Mouse (Mus musculus): ENCODE data around the gene Vma21-ps.

DNA sequence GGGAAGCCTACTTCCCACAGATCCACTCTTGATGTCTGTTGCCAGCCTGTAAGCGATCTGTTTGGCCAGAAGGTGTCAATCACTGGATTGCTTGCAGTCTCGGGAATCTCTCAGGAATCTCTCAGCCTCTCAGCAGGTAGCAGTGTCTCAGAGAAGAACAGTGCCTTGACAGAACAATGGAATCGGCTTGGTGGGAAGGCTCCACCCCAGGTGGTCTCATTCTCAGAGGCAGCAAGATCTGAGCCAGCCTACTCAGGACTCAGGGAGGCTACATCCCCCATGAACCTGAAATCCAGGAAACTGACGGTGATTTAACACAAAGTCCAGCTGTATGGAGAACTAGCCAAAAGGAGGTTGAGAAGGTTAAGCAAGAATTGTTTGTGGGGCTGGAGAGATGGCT lies 20.5 kb upstream of the Vma21-ps start:
- TF ChIP-seq CTCF (IDR thresholded peaks at IDR 0.05; ENCODE audit: insufficient read depth, low read depth, low read length) (no peak), POLR2A (IDR thresholded peaks at IDR 0.05; ENCODE audit: insufficient read depth, low read depth, low read length) (no peak)

Data from olfactory bulb, adult 2 months (tissue).